Mouse (Mus musculus): ENCODE data around the gene Hoxd8. TPM values are rescaled to one million over a fixed set of nuclear protein-coding genes. Genes with fewer than 3 reads are reported as not detected.

Gene Hoxd8
- polyA plus RNA-seq, 1 experiment = not detected

DNA sequence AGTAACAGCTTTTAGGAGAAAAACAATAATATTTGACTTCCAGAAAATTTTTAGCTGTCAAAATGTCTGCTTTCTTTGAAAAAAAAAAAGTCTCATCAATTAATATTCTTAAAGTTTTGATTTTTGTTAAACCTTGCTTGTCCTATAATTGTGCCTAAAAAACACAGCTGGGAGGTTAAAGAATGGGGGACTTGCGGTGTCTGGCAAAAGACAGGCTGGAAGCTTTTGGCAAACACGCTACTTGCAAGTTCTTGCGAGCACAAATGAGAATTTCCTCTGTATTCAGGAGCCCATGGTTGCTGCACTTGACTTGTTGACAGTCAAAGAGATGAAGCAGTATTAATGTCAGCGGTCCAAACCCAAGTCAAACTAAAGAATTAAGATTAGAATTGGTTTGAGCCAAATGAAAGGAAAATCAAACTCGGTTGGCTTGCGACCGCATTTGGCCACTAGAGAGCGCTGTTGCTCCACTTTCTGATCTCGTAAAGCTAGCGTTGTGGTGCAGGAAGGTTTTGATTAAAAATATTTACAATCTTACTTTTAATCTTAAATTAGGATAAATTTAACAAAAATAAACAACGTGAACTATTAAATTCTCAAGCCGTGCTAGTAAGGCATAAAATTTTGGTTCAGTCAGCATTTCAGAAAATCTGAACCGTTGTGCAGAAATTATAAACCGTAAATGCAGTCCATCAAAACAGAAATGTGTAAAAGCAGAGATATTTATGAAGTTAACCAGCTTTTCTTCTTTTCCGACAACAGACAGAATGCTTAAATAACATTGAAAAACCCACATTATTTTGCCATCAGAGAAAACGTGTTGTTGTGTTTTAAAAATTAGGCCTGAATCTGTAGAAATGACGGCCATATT lies 2.2 kb upstream of the Hoxd8 start:
- no peak overlapping the region for H3K4me3 ChIP-seq (replicated peaks; ENCODE audit: insufficient read depth, low read depth, low read length)
- no peak overlapping the region for H3K27ac ChIP-seq (ENCODE audit: insufficient read depth, low read length)
- WGBS = 14% methylated on average over 17 of the region's 17 CpGs
- peak; percentile 47 to 65 for DNase-seq
- H3K4me1 ChIP-seq (ENCODE audit: control insufficient read depth, insufficient read depth, low read length) = no peaks in the 10 kb centered on the region
- H3K27me3 ChIP-seq (ENCODE audit: control insufficient read depth, insufficient read depth, low read length) = peaks cover 37% of the 10 kb centered on the region
- peak; percentile 75 for TF ChIP-seq CTCF (IDR thresholded peaks at IDR 0.05; ENCODE audit: borderline replicate concordance, insufficient read depth, low read depth, low read length)
- TF ChIP-seq POLR2A (IDR thresholded peaks at IDR 0.05; ENCODE audit: borderline replicate concordance, insufficient read depth, low read length) = no peak

DNA sequence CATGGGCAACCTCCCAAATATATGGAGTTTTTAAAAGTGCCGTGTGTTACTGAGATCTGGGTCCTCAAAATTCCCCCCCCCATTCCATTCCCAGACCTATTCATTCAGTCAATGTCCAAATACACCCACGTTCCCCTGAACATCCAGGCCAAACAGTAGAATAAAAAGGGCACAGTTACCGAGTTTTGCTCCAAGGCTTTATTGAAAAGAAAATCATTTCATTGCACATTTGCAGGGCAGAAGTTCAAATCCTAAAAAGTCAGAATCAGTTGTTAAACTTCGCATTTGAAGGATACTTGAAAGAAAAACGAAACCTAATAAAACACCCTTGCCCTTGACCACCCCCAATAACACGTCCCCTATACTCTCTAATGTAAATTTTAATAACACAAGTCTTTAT lies 1.6 kb upstream of the Hoxd8 start:
- WGBS = 23% methylated on average over 6 of the region's 6 CpGs
- Histone ChIP-seq H3K27me3 (ENCODE audit: control insufficient read depth, insufficient read depth, low read length) (peaks cover 33% of the 10 kb centered on the region), H3K4me1 (ENCODE audit: control insufficient read depth, insufficient read depth, low read length) (no peaks in the 10 kb centered on the region), H3K4me3 (replicated peaks; ENCODE audit: insufficient read depth, low read depth, low read length) (no peak overlapping the region), H3K27ac (ENCODE audit: insufficient read depth, low read length) (no peak overlapping the region)
- TF ChIP-seq POLR2A (IDR thresholded peaks at IDR 0.05; ENCODE audit: borderline replicate concordance, insufficient read depth, low read length) (no peak), CTCF (IDR thresholded peaks at IDR 0.05; ENCODE audit: borderline replicate concordance, insufficient read depth, low read depth, low read length) (no peak)
- DNase-seq = no peak

DNA sequence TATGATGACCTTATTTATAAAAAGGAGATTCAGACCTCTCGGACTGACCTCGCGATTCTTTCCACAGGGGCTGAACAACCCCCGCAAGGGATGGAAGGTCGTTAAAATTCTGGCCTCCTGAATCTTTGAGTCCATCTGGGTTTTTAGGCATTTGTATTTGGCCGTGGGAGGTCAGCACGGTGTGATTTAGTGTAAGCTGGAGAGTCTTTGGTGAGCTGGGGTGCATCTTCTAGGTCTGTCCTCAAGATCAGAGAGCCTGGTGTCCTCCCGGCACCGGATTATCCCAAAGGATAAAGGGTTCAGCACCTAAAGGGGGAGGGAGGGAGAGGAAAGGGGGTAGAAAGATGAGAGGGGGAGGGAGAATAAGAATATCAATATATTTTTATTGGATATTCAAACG lies 1.1 kb upstream of the Hoxd8 start:
- H3K27me3 ChIP-seq (ENCODE audit: control insufficient read depth, insufficient read depth, low read length) = peaks cover 29% of the 10 kb centered on the region
- H3K27ac ChIP-seq (ENCODE audit: insufficient read depth, low read length) = no peak overlapping the region
- no peak overlapping the region for H3K4me3 ChIP-seq (replicated peaks; ENCODE audit: insufficient read depth, low read depth, low read length)
- no peak for DNase-seq
- 10% methylated on average over 10 of the region's 10 CpGs for WGBS
- H3K4me1 ChIP-seq (ENCODE audit: control insufficient read depth, insufficient read depth, low read length) = no peaks in the 10 kb centered on the region
- TF ChIP-seq POLR2A (IDR thresholded peaks at IDR 0.05; ENCODE audit: borderline replicate concordance, insufficient read depth, low read length) = no peak
- no peak for TF ChIP-seq CTCF (IDR thresholded peaks at IDR 0.05; ENCODE audit: borderline replicate concordance, insufficient read depth, low read depth, low read length)

DNA sequence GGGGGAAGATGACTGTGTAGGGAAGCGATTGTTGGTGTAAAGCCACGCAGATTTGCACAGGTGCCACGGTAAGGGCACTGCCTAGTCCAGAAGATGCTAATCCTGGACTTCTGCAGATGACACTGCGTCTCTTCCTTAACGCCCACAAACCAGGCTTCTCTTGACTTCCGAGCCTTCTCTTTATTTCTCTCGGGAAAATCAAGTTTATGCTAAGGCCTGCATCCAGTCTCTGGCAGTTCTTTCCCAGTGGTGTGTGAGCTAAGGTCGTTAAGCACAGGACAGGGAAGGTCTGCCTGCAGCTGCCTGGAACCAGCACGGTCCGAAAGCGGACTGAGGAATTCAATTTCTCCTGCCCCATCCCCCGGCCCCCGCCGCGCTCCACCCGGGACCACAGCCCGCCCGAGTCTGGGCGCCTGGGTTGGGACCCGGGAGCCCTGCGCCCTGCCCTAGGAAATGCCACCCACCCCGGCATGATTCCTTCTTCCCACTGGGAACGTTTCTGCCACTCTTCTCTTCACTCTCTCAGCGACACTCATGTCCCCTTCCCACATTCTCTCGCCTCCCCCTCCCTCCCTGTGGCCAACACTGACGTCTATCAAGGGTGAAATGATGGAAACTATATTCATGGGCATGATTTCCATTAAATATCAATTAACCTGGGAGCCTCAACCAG lies 559 bp upstream of the Hoxd8 start:
- Histone ChIP-seq H3K4me1 (ENCODE audit: control insufficient read depth, insufficient read depth, low read length) (no peaks in the 10 kb centered on the region), H3K4me3 (replicated peaks; ENCODE audit: insufficient read depth, low read depth, low read length) (no peak overlapping the region), H3K27me3 (ENCODE audit: control insufficient read depth, insufficient read depth, low read length) (peaks cover 26% of the 10 kb centered on the region), H3K27ac (ENCODE audit: insufficient read depth, low read length) (no peak overlapping the region)
- WGBS = 4% methylated on average over 26 of the region's 26 CpGs
- no peak for DNase-seq
- TF ChIP-seq POLR2A (IDR thresholded peaks at IDR 0.05; ENCODE audit: borderline replicate concordance, insufficient read depth, low read length) (no peak), CTCF (IDR thresholded peaks at IDR 0.05; ENCODE audit: borderline replicate concordance, insufficient read depth, low read depth, low read length) (no peak)

DNA sequence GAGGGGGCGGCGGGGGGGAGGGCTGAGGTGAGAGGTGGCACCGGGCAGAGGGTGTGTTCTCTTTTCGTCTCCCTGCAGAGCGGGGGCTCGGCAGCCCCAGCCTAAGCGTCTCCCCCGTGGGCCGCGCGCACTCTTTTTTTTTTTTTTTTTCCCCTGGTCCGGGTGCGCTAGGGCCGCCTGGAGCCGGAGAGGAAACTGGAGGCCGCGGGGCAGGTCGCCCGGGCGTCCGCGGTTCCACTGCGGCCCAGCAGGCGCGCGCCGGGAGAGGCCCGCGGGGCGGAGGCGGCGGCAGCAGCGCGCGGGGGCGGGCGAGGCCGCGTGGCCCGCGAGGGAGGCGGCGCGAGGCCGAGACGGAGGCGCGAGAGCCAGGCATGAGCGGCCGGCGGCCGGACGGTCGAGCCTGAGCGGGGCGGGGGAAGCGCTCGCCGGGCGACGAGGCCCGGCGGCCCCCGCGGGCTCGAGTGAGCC lies 618 bp downstream of the Hoxd8 start:
- no peaks in the 10 kb centered on the region for H3K4me1 ChIP-seq (ENCODE audit: control insufficient read depth, insufficient read depth, low read length)
- DNase-seq = no peak
- no peak overlapping the region for H3K4me3 ChIP-seq (replicated peaks; ENCODE audit: insufficient read depth, low read depth, low read length)
- H3K27me3 ChIP-seq (ENCODE audit: control insufficient read depth, insufficient read depth, low read length) = peaks cover 26% of the 10 kb centered on the region
- WGBS = 2% methylated on average over 65 of the region's 66 CpGs
- TF ChIP-seq POLR2A (IDR thresholded peaks at IDR 0.05; ENCODE audit: borderline replicate concordance, insufficient read depth, low read length) (no peak), CTCF (IDR thresholded peaks at IDR 0.05; ENCODE audit: borderline replicate concordance, insufficient read depth, low read depth, low read length) (no peak)
- no peak overlapping the region for H3K27ac ChIP-seq (ENCODE audit: insufficient read depth, low read length)

DNA sequence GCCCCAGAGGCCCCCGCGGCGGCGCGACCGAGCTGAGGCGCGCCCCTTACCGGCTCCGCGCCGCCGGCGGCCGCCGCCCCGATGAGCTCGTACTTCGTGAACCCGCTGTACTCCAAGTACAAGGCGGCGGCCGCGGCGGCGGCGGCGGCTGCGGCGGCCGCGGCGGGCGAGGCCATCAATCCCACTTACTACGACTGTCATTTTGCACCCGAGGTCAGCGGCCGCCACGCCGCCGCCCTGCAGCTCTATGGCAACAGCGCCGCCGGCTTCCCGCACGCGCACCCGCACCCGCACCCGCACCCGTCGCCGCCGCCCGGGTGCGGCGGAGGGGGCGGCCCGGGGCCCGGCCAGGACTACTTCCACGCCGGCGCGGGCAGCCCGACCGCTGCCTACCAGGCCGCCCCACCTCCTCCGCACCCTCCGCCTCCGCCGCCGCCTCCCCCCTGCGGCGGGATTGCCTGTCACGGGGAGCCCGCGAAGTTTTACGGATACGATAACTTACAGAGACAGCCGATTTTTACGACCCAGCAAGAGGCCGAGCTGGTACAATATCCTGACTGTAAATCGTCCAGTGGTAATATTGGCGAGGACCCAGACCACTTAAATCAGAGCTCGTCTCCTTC lies 1.2 kb downstream of the Hoxd8 start:
- H3K4me1 ChIP-seq (ENCODE audit: control insufficient read depth, insufficient read depth, low read length) = no peaks in the 10 kb centered on the region
- peak in 1 of 2 experiments; percentile 9 for DNase-seq
- no peak overlapping the region for H3K4me3 ChIP-seq (replicated peaks; ENCODE audit: insufficient read depth, low read depth, low read length)
- no peak overlapping the region for H3K27ac ChIP-seq (ENCODE audit: insufficient read depth, low read length)
- WGBS = 2% methylated on average over 73 of the region's 85 CpGs
- TF ChIP-seq POLR2A (IDR thresholded peaks at IDR 0.05; ENCODE audit: borderline replicate concordance, insufficient read depth, low read length) (no peak), CTCF (IDR thresholded peaks at IDR 0.05; ENCODE audit: borderline replicate concordance, insufficient read depth, low read depth, low read length) (no peak)
- peaks cover 26% of the 10 kb centered on the region for H3K27me3 ChIP-seq (ENCODE audit: control insufficient read depth, insufficient read depth, low read length)

DNA sequence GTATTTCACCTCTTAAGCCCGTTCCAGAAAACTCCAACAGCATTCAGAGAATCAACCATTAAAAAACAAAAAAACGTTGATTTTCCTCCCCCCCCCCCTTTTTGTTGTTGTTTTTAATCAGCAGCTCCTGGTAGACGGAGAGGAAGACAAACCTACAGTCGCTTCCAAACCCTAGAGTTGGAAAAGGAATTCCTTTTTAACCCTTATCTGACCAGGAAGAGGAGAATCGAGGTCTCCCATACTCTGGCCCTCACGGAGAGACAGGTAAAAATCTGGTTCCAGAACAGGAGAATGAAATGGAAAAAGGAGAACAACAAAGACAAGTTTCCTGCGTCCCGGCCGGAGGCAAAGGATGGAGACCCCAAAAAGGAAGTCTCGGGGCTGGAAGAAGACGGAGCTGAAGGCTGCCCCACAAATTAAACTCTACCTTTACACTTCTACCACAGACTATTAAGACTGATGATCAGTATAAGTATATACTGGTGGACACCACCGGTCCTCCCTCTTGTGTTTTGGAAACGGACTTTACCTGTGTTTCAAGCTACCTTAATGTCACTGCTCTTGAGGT lies 2.1 kb downstream of the Hoxd8 start:
- Histone ChIP-seq H3K4me3 (replicated peaks; ENCODE audit: insufficient read depth, low read depth, low read length) (no peak overlapping the region), H3K27me3 (ENCODE audit: control insufficient read depth, insufficient read depth, low read length) (peaks cover 25% of the 10 kb centered on the region), H3K27ac (ENCODE audit: insufficient read depth, low read length) (no peak overlapping the region), H3K4me1 (ENCODE audit: control insufficient read depth, insufficient read depth, low read length) (no peaks in the 10 kb centered on the region)
- WGBS = 5% methylated on average over 13 of the region's 13 CpGs
- no peak for DNase-seq
- no peak for TF ChIP-seq CTCF (IDR thresholded peaks at IDR 0.05; ENCODE audit: borderline replicate concordance, insufficient read depth, low read depth, low read length)
- no peak for TF ChIP-seq POLR2A (IDR thresholded peaks at IDR 0.05; ENCODE audit: borderline replicate concordance, insufficient read depth, low read length)

Data from cerebellum, adult 2 months (tissue).